Mouse (Mus musculus): ENCODE results near the gene Atp6v0c. TPM values are rescaled to one million over a fixed set of nuclear protein-coding genes. Genes with fewer than 3 reads are reported as not detected.
"Not testable (repeated sequence)": the region's sequence is repeated elsewhere in the genome, so short reads cannot be mapped to it uniquely, and the experiment has no call there.

Atp6v0c gene
- polyA plus RNA-seq, 1 experiment from 2014 or later, result 488 TPM

DNA sequence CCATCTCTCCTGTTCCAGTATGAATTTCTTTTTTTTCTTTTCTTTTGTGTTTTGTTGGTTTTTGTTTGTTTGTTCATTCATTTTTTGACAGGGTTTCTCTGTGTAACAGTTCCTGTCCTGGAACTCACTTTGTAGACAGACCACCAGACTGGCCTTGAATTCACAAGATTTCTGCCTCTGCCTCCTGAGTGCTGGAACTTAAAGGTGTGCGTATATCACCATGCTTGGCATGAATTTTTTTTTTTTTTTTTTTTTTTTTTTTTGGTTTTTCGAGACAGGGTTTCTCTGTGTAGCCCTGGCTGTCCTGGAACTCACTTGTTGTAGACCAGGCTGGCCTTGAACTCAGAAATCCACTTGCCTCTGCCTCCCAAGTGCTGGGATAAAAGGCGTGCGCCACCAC lies 40.3 kb downstream of the Atp6v0c start:
- not testable (repeated sequence) for H3K4me3 ChIP-seq; ATAC-seq (ENCODE audit: insufficient number of reproducible peaks, low FRiP score, low TSS enrichment, low read depth); H3K36me3 ChIP-seq; H3K4me1 ChIP-seq; H3K4me2 ChIP-seq; H3K9me3 ChIP-seq; H3K9ac ChIP-seq; H3K27me3 ChIP-seq; H3K27ac ChIP-seq
- 93% methylated on average over 3 of the region's 4 CpGs for WGBS

DNA sequence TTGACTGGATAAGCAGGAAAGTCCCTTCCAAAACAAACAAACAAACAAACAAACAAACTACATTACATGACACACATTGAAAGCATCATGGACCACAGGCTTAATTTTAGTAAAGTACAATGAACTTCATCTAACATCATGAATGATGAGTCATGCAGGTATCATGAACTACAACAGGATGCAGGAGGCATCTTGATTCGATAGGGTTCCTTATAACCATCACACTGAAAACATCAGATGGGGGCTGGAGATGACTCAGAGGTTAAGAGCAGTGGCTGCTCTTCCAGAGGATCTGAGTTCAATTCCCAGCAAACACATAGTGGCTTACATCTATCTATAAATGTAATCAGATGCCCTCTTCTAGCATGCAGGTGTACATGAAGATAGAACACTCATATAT lies 41.9 kb downstream of the Atp6v0c start:
- Histone ChIP-seq H3K9ac (no peak overlapping the region), H3K4me1 (no peaks in the 10 kb centered on the region), H3K4me2 (no peak overlapping the region), H3K36me3 (no peaks in the 10 kb centered on the region), H3K9me3 (no peaks in the 10 kb centered on the region), H3K4me3 (no peak overlapping the region), H3K27ac (no peak overlapping the region), H3K27me3 (no peaks in the 10 kb centered on the region)
- ATAC-seq (ENCODE audit: insufficient number of reproducible peaks, low FRiP score, low TSS enrichment, low read depth), result no peak
- WGBS, result 71% methylated on average over 1 of the region's 1 CpGs

DNA sequence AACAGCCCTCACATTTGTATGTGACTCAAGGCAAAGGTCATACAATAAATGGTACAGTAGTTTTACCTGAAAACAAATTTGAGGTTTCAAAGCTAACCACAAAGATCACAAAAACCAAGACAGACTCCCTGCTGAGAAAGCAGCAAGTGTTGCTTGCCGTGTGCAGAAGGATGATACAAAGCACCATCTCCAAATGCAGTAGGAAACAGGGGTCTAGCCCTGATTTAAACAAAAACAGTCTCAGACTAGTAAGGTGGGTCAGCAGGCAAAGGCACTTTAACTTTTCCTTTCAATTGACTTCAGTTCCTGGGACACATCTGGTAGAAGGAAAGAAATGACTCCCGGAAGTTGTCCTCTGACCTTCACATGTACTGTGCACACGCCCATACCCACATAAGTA lies 42.7 kb downstream of the Atp6v0c start:
- Histone ChIP-seq H3K36me3 (no peaks in the 10 kb centered on the region; the same call in 1 of the 2 replicates), H3K27me3 (no peaks in the 10 kb centered on the region), H3K4me3 (no peak overlapping the region), H3K27ac (no peak overlapping the region), H3K4me1 (no peaks in the 10 kb centered on the region), H3K4me2 (no peak overlapping the region), H3K9me3 (no peaks in the 10 kb centered on the region), H3K9ac (no peak overlapping the region)
- ATAC-seq (ENCODE audit: insufficient number of reproducible peaks, low FRiP score, low TSS enrichment, low read depth), result no peak
- 84% methylated on average over 3 of the region's 3 CpGs for whole genome bisulfite sequencing

DNA sequence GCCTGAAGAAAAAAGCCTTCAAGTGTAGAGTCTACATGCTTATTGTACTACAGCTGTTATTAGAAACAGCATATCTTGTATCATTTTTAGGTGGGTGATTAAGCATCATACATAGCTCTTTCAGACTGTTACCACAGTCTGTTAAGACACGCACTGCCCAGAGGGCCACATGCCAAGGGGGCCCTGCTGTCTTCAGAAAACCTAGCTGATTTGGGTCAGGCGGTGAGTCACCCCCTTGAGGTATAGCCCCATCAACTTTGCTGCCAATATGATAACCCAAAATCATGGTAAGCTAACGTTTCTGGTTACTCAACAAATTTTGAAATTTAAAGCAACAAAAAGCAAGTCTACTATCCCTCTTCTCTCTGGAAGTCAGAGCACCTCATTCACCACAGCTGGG lies 50.1 kb downstream of the Atp6v0c start:
- Histone ChIP-seq H3K4me3 (no peak overlapping the region), H3K4me2 (no peak overlapping the region), H3K27me3 (no peaks in the 10 kb centered on the region), H3K9ac (no peak overlapping the region), H3K27ac (no peak overlapping the region), H3K36me3 (no peaks in the 10 kb centered on the region; the same call in 1 of the 2 replicates), H3K4me1 (peaks cover 9% of the 10 kb centered on the region; the same call in 1 of the 2 replicates), H3K9me3 (no peaks in the 10 kb centered on the region)
- 71% methylated on average over 3 of the region's 3 CpGs for WGBS
- no peak for ATAC-seq (ENCODE audit: insufficient number of reproducible peaks, low FRiP score, low TSS enrichment, low read depth)

Other genes with a start within 250 kb of the Atp6v0c start
- gene Sbp, start 228.0 kb downstream of the Atp6v0c start, polyA plus RNA-seq (2015; fragmentation: Nextera tagmentation; extraction: Ambion mirVana), result not detected in 2 replicates
- gene Sbpl, start 214.4 kb downstream of the Atp6v0c start, polyA plus RNA-seq (2015; fragmentation: Nextera tagmentation; extraction: Ambion mirVana), result not detected in 2 replicates
- not detected in 2 replicates for gene Prss30, start 189.1 kb downstream of the Atp6v0c start, polyA plus RNA-seq (2015; fragmentation: Nextera tagmentation; extraction: Ambion mirVana)
- gene Prss22, start 171.6 kb downstream of the Atp6v0c start, polyA plus RNA-seq (2015; fragmentation: Nextera tagmentation; extraction: Ambion mirVana), result 1.1 and 1.4 TPM in 2 replicates
- gene Prss27, start 131.6 kb downstream of the Atp6v0c start, polyA plus RNA-seq (2015; fragmentation: Nextera tagmentation; extraction: Ambion mirVana), result 8.6 and 9.6 TPM in 2 replicates
- gene Kctd5, start 96.2 kb downstream of the Atp6v0c start, polyA plus RNA-seq (2015; fragmentation: Nextera tagmentation; extraction: Ambion mirVana), result 60.9 and 62.9 TPM in 2 replicates
- gene Pdpk1, start 18.8 kb downstream of the Atp6v0c start, polyA plus RNA-seq (2015; fragmentation: Nextera tagmentation; extraction: Ambion mirVana), result 38.6 and 50.0 TPM in 2 replicates
- 30.0 and 30.7 TPM in 2 replicates for gene Amdhd2, start 5.9 kb downstream of the Atp6v0c start, polyA plus RNA-seq (2015; fragmentation: Nextera tagmentation; extraction: Ambion mirVana)
- gene Tbc1d24, start 35.9 kb upstream of the Atp6v0c start, polyA plus RNA-seq (2015; fragmentation: Nextera tagmentation; extraction: Ambion mirVana), result 7.3 and 7.4 TPM in 2 replicates
- gene Ntn3, start 39.8 kb upstream of the Atp6v0c start, polyA plus RNA-seq (2015; fragmentation: Nextera tagmentation; extraction: Ambion mirVana), result 8.8 and 13.8 TPM in 2 replicates
- 10.3 and 11.4 TPM in 2 replicates for gene Tedc2, start 51.1 kb upstream of the Atp6v0c start, polyA plus RNA-seq (2015; fragmentation: Nextera tagmentation; extraction: Ambion mirVana)
- 45.0 and 47.9 TPM in 2 replicates for gene Ccnf, start 81.8 kb upstream of the Atp6v0c start, polyA plus RNA-seq (2015; fragmentation: Nextera tagmentation; extraction: Ambion mirVana)
- gene Abca17, start 181.4 kb upstream of the Atp6v0c start, polyA plus RNA-seq (2015; fragmentation: Nextera tagmentation; extraction: Ambion mirVana), result 0.26 TPM in 1 of 2 replicates, not detected in the other
- 8.0 and 9.3 TPM in 2 replicates for gene Abca3, start 182.2 kb upstream of the Atp6v0c start, polyA plus RNA-seq (2015; fragmentation: Nextera tagmentation; extraction: Ambion mirVana)
- 244 and 255 TPM in 2 replicates for gene Rnps1, start 244.9 kb upstream of the Atp6v0c start, polyA plus RNA-seq (2015; fragmentation: Nextera tagmentation; extraction: Ambion mirVana)

All from limb, embryonic 15.5 days (tissue).